Mouse (Mus musculus): ENCODE data around the gene Sprr2e.

The Sprr2e gene

GRCm38 (mm10) chr3:92351843-92352242, at the start of gene Sprr2e:
Sprr2e (plus strand) TSS chr3:92352143.
- DNase-seq, result no peak

- DNase-seq, result no peak
These were observed 44.5 kb upstream of the Sprr2e start for GRCm38 (mm10) chr3:92307406-92307805.

GRCm38 (mm10) chr3:92316320-92316719, 35.6 kb upstream of the Sprr2e start, which contains the start of gene Sprr2b:
Sprr2b (plus strand) TSS chr3:92316620.
- no peak for DNase-seq

- DNase-seq, result no peak
These were observed 34.6 kb upstream of the Sprr2e start for GRCm38 (mm10) chr3:92317384-92317783.

- DNase-seq, result no peak
These were observed 15.7 kb upstream of the Sprr2e start for GRCm38 (mm10) chr3:92336278-92336677.

- DNase-seq, result no peak
These were observed 13.1 kb upstream of the Sprr2e start, which contains the start of gene Sprr2d for GRCm38 (mm10) chr3:92338840-92339239. Sprr2d (plus strand) TSS chr3:92339140.

GRCm38 (mm10) chr3:92361619-92362018, 9.7 kb downstream of the Sprr2e start:
- DNase-seq, result no peak

- no peak for DNase-seq
These were observed 12.9 kb downstream of the Sprr2e start, which contains the start of gene Sprr2f for GRCm38 (mm10) chr3:92364887-92365286. Sprr2f (plus strand) TSS chr3:92365187.

- no peak for DNase-seq
These were observed 21.7 kb downstream of the Sprr2e start for GRCm38 (mm10) chr3:92373613-92374012.

- DNase-seq, result no peak
These were observed 33.4 kb downstream of the Sprr2e start, which contains the start of gene Sprr2h for GRCm38 (mm10) chr3:92385385-92385784. Sprr2h (plus strand) TSS chr3:92385685.

GRCm38 (mm10) chr3:92394301-92394700, 42.4 kb downstream of the Sprr2e start:
- peak in 1 of 2 experiments; percentile 0 for DNase-seq

All from cerebellum, postnatal 14 days (tissue).